ENCODE assay signal across 8 mouse cellular contexts in genomic region chr16:4077384-4078061, GRCm38 (mm10). TPM values are rescaled to one million over a fixed set of nuclear protein-coding genes. Genes with fewer than 3 reads are reported as not detected.
A peak's percentile ranks its signal among the peaks of the same experiment; 100 is the strongest.
DNase-seq lines count a peak whose midpoint lies in the region; ATAC-seq lines count a peak whose summit lies in the region.

Gene Trap1, minus strand, starts transcription at chr16:4077827.

- peak within 1 kb of the TSS; percentile 88 for H3K9ac ChIP-seq in forebrain, embryonic 11.5 days (ENCODE audit: low read length)
- peak within 1 kb of the TSS; percentile 92 for H3K9ac ChIP-seq in heart, embryonic 16.5 days (ENCODE audit: low read length)
- H3K9ac ChIP-seq in liver, embryonic 15.5 days, result peak within 1 kb of the TSS; percentile 80
- peak within 1 kb of the TSS; percentile 72 for H3K9ac ChIP-seq in neural tube, embryonic 12.5 days

- no peaks in the 10 kb centered on the region for H3K36me3 ChIP-seq in forebrain, embryonic 11.5 days (ENCODE audit: control insufficient read depth, insufficient read depth, low read length)
- H3K36me3 ChIP-seq in heart, embryonic 16.5 days (ENCODE audit: control insufficient read depth, insufficient read depth), result 0 out of 2 replicates have a peak, but pooled peaks cover 9% of the 10 kb centered on the region
- H3K36me3 ChIP-seq in liver, embryonic 15.5 days (replicated peaks), result peaks cover 6% of the 10 kb centered on the region; the same call in 1 of the 2 replicates
- peaks cover 8% of the 10 kb centered on the region; the same call in 1 of the 2 replicates for H3K36me3 ChIP-seq in neural tube, embryonic 12.5 days

- 0 out of 2 replicates have a peak within 1 kb of the TSS, but pooled peaks have one; percentile 41 for H3K27ac ChIP-seq in forebrain, embryonic 11.5 days (ENCODE audit: low read depth, low read length)
- H3K27ac ChIP-seq in heart, embryonic 16.5 days (ENCODE audit: low read length), result peak within 1 kb of the TSS; percentile 94
- peak within 1 kb of the TSS; percentile 86 for H3K27ac ChIP-seq in liver, embryonic 15.5 days (replicated peaks)
- peak within 1 kb of the TSS; percentile 34; the same call in 1 of the 2 replicates for H3K27ac ChIP-seq in neural tube, embryonic 12.5 days

- H3K4me1 ChIP-seq in forebrain, embryonic 11.5 days (replicated peaks; ENCODE audit: control insufficient read depth, insufficient read depth, low read length), result 0 out of 2 replicates have a peak, but pooled peaks cover 3% of the 10 kb centered on the region
- H3K4me1 ChIP-seq in heart, embryonic 16.5 days (ENCODE audit: control insufficient read depth, insufficient read depth, low read length), result peaks cover 40% of the 10 kb centered on the region
- H3K4me1 ChIP-seq in liver, embryonic 15.5 days (replicated peaks), result peaks cover 40% of the 10 kb centered on the region
- peaks cover 7% of the 10 kb centered on the region for H3K4me1 ChIP-seq in neural tube, embryonic 12.5 days

- H3K9me3 ChIP-seq in forebrain, embryonic 11.5 days (ENCODE audit: control insufficient read depth, low read length), result no peaks in the 10 kb centered on the region
- no peaks in the 10 kb centered on the region for H3K9me3 ChIP-seq in heart, embryonic 16.5 days (replicated peaks; ENCODE audit: control insufficient read depth, low read length)
- H3K9me3 ChIP-seq in liver, embryonic 15.5 days (replicated peaks), result no peaks in the 10 kb centered on the region
- H3K9me3 ChIP-seq in neural tube, embryonic 12.5 days, result no peaks in the 10 kb centered on the region

- peak within 1 kb of the TSS; percentile 82 for H3K4me3 ChIP-seq in forebrain, embryonic 11.5 days (ENCODE audit: low read depth, low read length)
- H3K4me3 ChIP-seq in heart, embryonic 16.5 days (ENCODE audit: low read length), result peak within 1 kb of the TSS; percentile 91
- H3K4me3 ChIP-seq in liver, embryonic 15.5 days (replicated peaks), result peak within 1 kb of the TSS; percentile 92
- H3K4me3 ChIP-seq in neural tube, embryonic 12.5 days, result peak within 1 kb of the TSS; percentile 74

- peak; percentile 98 for ATAC-seq in forebrain, embryonic 11.5 days (replicated peaks; ENCODE audit: low FRiP score)
- peak; percentile 89 for ATAC-seq in heart, embryonic 16.5 days (replicated peaks; ENCODE audit: extremely low read depth, insufficient read depth, low FRiP score)
- ATAC-seq in liver, embryonic 15.5 days (ENCODE audit: insufficient read depth), result peak; percentile 95
- peak; percentile 96 for ATAC-seq in neural tube, embryonic 12.5 days (ENCODE audit: low FRiP score, low read depth)

- no peaks in the 10 kb centered on the region for H3K27me3 ChIP-seq in forebrain, embryonic 11.5 days (ENCODE audit: control insufficient read depth, insufficient read depth, low read length)
- no peaks in the 10 kb centered on the region for H3K27me3 ChIP-seq in heart, embryonic 16.5 days (ENCODE audit: control insufficient read depth, insufficient read depth, low read length)
- no peaks in the 10 kb centered on the region for H3K27me3 ChIP-seq in liver, embryonic 15.5 days
- H3K27me3 ChIP-seq in neural tube, embryonic 12.5 days (replicated peaks), result no peaks in the 10 kb centered on the region

- WGBS in forebrain, embryonic 11.5 days, result under 1% methylated on average over 58 of the region's 58 CpGs
- under 1% methylated on average over 58 of the region's 58 CpGs for WGBS in heart, embryonic 16.5 days
- under 1% methylated on average over 58 of the region's 58 CpGs for WGBS in liver, embryonic 15.5 days (ENCODE audit: insufficient replicate concordance)
- WGBS in neural tube, embryonic 12.5 days, result under 1% methylated on average over 58 of the region's 58 CpGs

- peak within 1 kb of the TSS; percentile 59 for H3K4me2 ChIP-seq in forebrain, embryonic 11.5 days (ENCODE audit: low read depth, low read length, severe bottlenecking)
- peak within 1 kb of the TSS; percentile 76 for H3K4me2 ChIP-seq in heart, embryonic 16.5 days (ENCODE audit: low read depth, low read length)
- peak within 1 kb of the TSS; percentile 82 for H3K4me2 ChIP-seq in liver, embryonic 15.5 days
- H3K4me2 ChIP-seq in neural tube, embryonic 12.5 days (replicated peaks), result peak within 1 kb of the TSS; percentile 61

- DNase-seq in CD8-positive naive resting alpha-beta T cell, adult 2 months (ENCODE audit: low read depth in 2 of 2, low spot score in 2 of 2), result peak; percentile 94 to 97
- peak; percentile 80 for DNase-seq in c-Kit-positive CD71-negative TER-119-negative erythroid progenitor cells, embryonic 14.5 days (ENCODE audit: low read depth)
- peak; percentile 94 for DNase-seq in forebrain, embryonic 11.5 days (ENCODE audit: low spot score)
- peak; percentile 94 to 95 for DNase-seq in kidney, postnatal 36 days
- peak; percentile 72 for DNase-seq in telencephalon, adult 2 months (ENCODE audit: low read depth, low spot score)

RNA-seq across cellular contexts. Expression of gene Trap1, which starts in this region (rescaled TPM):
- polyA plus RNA-seq in forebrain, embryonic 11.5 days (2014; fragmentation: Nextera tagmentation; extraction: Ambion mirVana), result 78.1 and 83.1 TPM in 2 replicates
- polyA plus RNA-seq in heart, embryonic 16.5 days (2015; fragmentation: Nextera tagmentation; extraction: Ambion mirVana), result 128 and 142 TPM in 2 replicates
- polyA plus RNA-seq in liver, embryonic 15.5 days (2015; fragmentation: Nextera tagmentation; extraction: Ambion mirVana), result 75.6 and 81.1 TPM in 2 replicates
- 61.2 and 62.3 TPM in 2 replicates for polyA plus RNA-seq in neural tube, embryonic 12.5 days (2016; fragmentation: Nextera tagmentation; extraction: Ambion mirVana)

Comparison
In these comparisons a context has a peak if more than half of its experiments do, and no peak if none do; other contexts are left out.
1. Peak in every context shown above with its lines: DNase-seq, ATAC-seq, H3K4me3 ChIP-seq and H3K27ac ChIP-seq.
2. H3K27ac ChIP-seq: peak in every context shown above with its lines; median percentile 94 in heart, embryonic 16.5 days; 86 in liver, embryonic 15.5 days; 41 in forebrain, embryonic 11.5 days; 34 in neural tube, embryonic 12.5 days.